8 mouse cellular contexts compared by ENCODE assay signal in the genomic region with DNA sequence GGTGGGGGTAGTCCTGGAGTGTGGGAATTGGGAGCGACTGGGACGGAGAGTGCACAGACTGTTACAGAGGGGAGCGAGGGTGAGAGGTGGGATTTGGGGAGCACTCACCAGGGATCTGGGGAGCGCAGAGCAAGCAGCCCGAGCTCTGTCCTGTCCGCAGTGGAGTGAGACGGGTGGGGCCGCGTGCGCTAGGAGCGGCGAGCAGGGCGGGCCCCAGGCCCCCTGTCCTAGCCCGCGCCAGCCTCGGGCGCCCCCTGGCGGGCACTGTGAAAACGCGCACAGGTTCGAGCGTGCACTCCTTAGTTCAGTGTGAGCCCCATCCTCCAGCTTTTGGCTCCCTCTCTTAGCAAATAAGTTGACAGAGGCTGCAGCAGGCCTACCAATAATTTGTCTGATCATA. TPM values are rescaled to one million over a fixed set of nuclear protein-coding genes. Genes with fewer than 3 reads are reported as not detected.
DNase-seq lines count a peak whose midpoint lies in the region; ATAC-seq and TF ChIP-seq lines count a peak whose summit lies in the region.

A gene (minus strand): TSS at position 256 of the 400 bp plus-strand sequence.

- H3K79me2 ChIP-seq in myocyte (ENCODE audit: control insufficient read depth, insufficient read depth) = peaks cover 35% of the 10 kb centered on the region

- peak; percentile 90 for TF ChIP-seq POLR2A in myocyte (IDR thresholded peaks at IDR 0.05; ENCODE audit: insufficient read length, low read depth)

- H3ac ChIP-seq in myocyte (ENCODE audit: control insufficient read depth, insufficient read length) = peak within 1 kb of the TSS; percentile 20

- ATAC-seq in common myeloid progenitor, adult 5-6 weeks (replicated peaks; ENCODE audit: low read depth, poor library complexity, severe bottlenecking) = peak; percentile 77
- ATAC-seq in liver, embryonic 11.5 days (replicated peaks; ENCODE audit: low FRiP score) = peak; percentile 87
- peak; percentile 87; the same call in 1 of the 2 replicates for ATAC-seq in stomach, embryonic 14.5 days (ENCODE audit: insufficient number of reproducible peaks, insufficient read depth, low FRiP score, low read depth)

- H3K27me3 ChIP-seq in liver, embryonic 11.5 days (replicated peaks; ENCODE audit: control insufficient read depth, insufficient read depth, low read length) = no peaks in the 10 kb centered on the region
- H3K27me3 ChIP-seq in myocyte (ENCODE audit: control insufficient read depth, insufficient read depth, insufficient read length) = no peaks in the 10 kb centered on the region
- no peaks in the 10 kb centered on the region for H3K27me3 ChIP-seq in stomach, embryonic 14.5 days (ENCODE audit: control insufficient read depth, insufficient read depth, low read length)

- peak within 1 kb of the TSS; percentile 74 for H3K4me2 ChIP-seq in liver, embryonic 11.5 days
- peak within 1 kb of the TSS; percentile 62 for H3K4me2 ChIP-seq in myocyte (ENCODE audit: low read depth)
- peak within 1 kb of the TSS; percentile 43 for H3K4me2 ChIP-seq in stomach, embryonic 14.5 days (replicated peaks; ENCODE audit: low read depth, low read length)

- DNase-seq in 3T3-L1 (ENCODE audit: low read depth, low spot score) = peak; percentile 78
- peak; percentile 87 for DNase-seq in ZHBTc4 (ENCODE audit: low read depth, low spot score)
- peak; percentile 87 for DNase-seq in gastrocnemius, postnatal 25 days
- peak; percentile 76 for DNase-seq in induced T-regulatory cell, adult 2 months (ENCODE audit: low read depth)
- DNase-seq in liver, embryonic 11.5 days (ENCODE audit: low spot score) = peak; percentile 69

- H3K9me3 ChIP-seq in liver, embryonic 11.5 days (ENCODE audit: control insufficient read depth, low read length) = no peaks in the 10 kb centered on the region
- no peaks in the 10 kb centered on the region for H3K9me3 ChIP-seq in stomach, embryonic 14.5 days (ENCODE audit: control insufficient read depth, low read depth, low read length)

- no peak within 1 kb of the TSS for H3K27ac ChIP-seq in liver, embryonic 11.5 days (ENCODE audit: low read depth, low read length)
- H3K27ac ChIP-seq in stomach, embryonic 14.5 days (ENCODE audit: low read length) = no peak within 1 kb of the TSS

- H3K4me1 ChIP-seq in liver, embryonic 11.5 days (replicated peaks; ENCODE audit: control insufficient read depth, insufficient read depth, low read length) = peaks cover 6% of the 10 kb centered on the region
- peaks cover 11% of the 10 kb centered on the region for H3K4me1 ChIP-seq in stomach, embryonic 14.5 days (ENCODE audit: control insufficient read depth, insufficient read depth, low read length)

- WGBS in liver, embryonic 11.5 days = 2% methylated on average over 19 of the region's 22 CpGs
- 1% methylated on average over 22 of the region's 22 CpGs for WGBS in stomach, embryonic 14.5 days

- H3K36me3 ChIP-seq in liver, embryonic 11.5 days (ENCODE audit: control insufficient read depth, insufficient read depth, low read length) = peaks cover 13% of the 10 kb centered on the region
- H3K36me3 ChIP-seq in myocyte (ENCODE audit: control insufficient read depth, insufficient read depth) = no peaks in the 10 kb centered on the region
- peaks cover 14% of the 10 kb centered on the region for H3K36me3 ChIP-seq in stomach, embryonic 14.5 days (ENCODE audit: control insufficient read depth, insufficient read depth, low read length)

- peak within 1 kb of the TSS; percentile 58 for H3K9ac ChIP-seq in liver, embryonic 11.5 days (ENCODE audit: low read depth, low read length)
- H3K9ac ChIP-seq in stomach, embryonic 14.5 days (replicated peaks; ENCODE audit: low read depth, low read length) = peak within 1 kb of the TSS; percentile 36

- peak within 1 kb of the TSS; percentile 44 for H3K4me3 ChIP-seq in liver, embryonic 11.5 days (ENCODE audit: low read depth, low read length)
- H3K4me3 ChIP-seq in myocyte = peak within 1 kb of the TSS; percentile 46
- peak within 1 kb of the TSS; percentile 42 for H3K4me3 ChIP-seq in stomach, embryonic 14.5 days (ENCODE audit: low read depth, low read length)

TF ChIP-seq in myocyte, 11 proteins besides CTCF, POLR2A, EP300 and RAD21:
- TF ChIP-seq E2F4 (IDR thresholded peaks at IDR 0.05; ENCODE audit: insufficient read depth) = no peak
- TF ChIP-seq MYOD1 (IDR thresholded peaks at IDR 0.05; ENCODE audit: control insufficient read depth in 1 of 3, insufficient read length in 2 of 3, low read depth in 2 of 3) = no peak
- TF ChIP-seq POLR2AphosphoS2 (IDR thresholded peaks at IDR 0.05; ENCODE audit: insufficient read length, low read depth) = peak; percentile 97
- TF ChIP-seq MYOG (IDR thresholded peaks at IDR 0.05; ENCODE audit: control insufficient read depth in 1 of 3, insufficient read depth in 1 of 3, insufficient read length in 2 of 3, low read depth in 2 of 3) = peak in 1 of 3 experiments; percentile 40
- TF ChIP-seq TCF3 (IDR thresholded peaks at IDR 0.05; ENCODE audit: insufficient read length, low read depth) = no peak
- no peak for TF ChIP-seq USF1 (IDR thresholded peaks at IDR 0.05; ENCODE audit: low read depth)

RNA-seq across cellular contexts. Expression of the gene that starts here (rescaled TPM):
- 1.0 and 1.9 TPM in 2 replicates for total RNA-seq in common myeloid progenitor, adult 5-6 weeks (2017)
- 10 to 100 TPM; 44.5 to 66.1 TPM for total RNA-seq in gastrocnemius, postnatal 25 days (2021)
- 7.5 and 10.8 TPM in 2 replicates for polyA plus RNA-seq in liver, embryonic 11.5 days (2014; fragmentation: Nextera tagmentation; extraction: Ambion mirVana)
- 104 TPM for polyA plus RNA-seq in myocyte (2012; fragmentation: generic; extraction: Trizol)
- 36.1 and 49.9 TPM in 2 replicates for polyA plus RNA-seq in stomach, embryonic 14.5 days (2014; fragmentation: Nextera tagmentation; extraction: Ambion mirVana)

Comparison
In these comparisons a context has a peak if more than half of its experiments do, and no peak if none do; other contexts are left out.
1. RNA of the gene that starts here (total RNA-seq): 44.5 to 66.1 TPM in gastrocnemius, postnatal 25 days; 1.0 to 1.9 TPM in common myeloid progenitor, adult 5-6 weeks; every median in the first group is over 10 times any median in the second.
2. Peak in every context shown above with its lines, with median percentiles within 50 percentile points of each other: DNase-seq, ATAC-seq, H3K4me2 ChIP-seq and H3K4me3 ChIP-seq.